Mouse (Mus musculus) lung, postnatal 0 days (tissue): ENCODE data around the gene Ap1s2.

ENCODE experiments used
- CTCF ChIP-seq: IDR thresholded peaks from 2 replicates; pipeline ENCODE4 v1.5.1; 2016; ENCODE audit warnings: antibody characterized with exemption, mild to moderate bottlenecking
- EP300 ChIP-seq: IDR thresholded peaks from 2 replicates; pipeline ENCODE4 v1.6.1; 2016; ENCODE audit warnings: antibody characterized with exemption, mild to moderate bottlenecking, control low read depth

GRCm38 (mm10) chrX:163957803-163958466, 49.1 kb downstream of the Ap1s2 start:
- TF ChIP-seq CTCF (no peak), EP300 (no peak)
